Mouse (Mus musculus) small intestine, adult 2 months (tissue): ENCODE measurements at regions not wholly inside any gene's neighbourhood (a gene's known extent, or its start where the extent isn't known, plus 50 kb on each side); places are given as distances from the start of the nearest gene placed in this dataset.

Source experiments
- CTCF ChIP-seq: fragments of 200-500 bp; IDR thresholded peaks from 2 replicates; pipeline ENCODE4 v1.5.1; 2012; ENCODE audit warnings: low read depth, mild to moderate bottlenecking, control low read depth, inconsistent platforms, low read length, moderate library complexity, mixed read lengths; ENCODE audit not compliant: insufficient replicate concordance, insufficient read length; ENCODE audit errors: extremely low read depth
- POLR2A ChIP-seq: fragments of 200-500 bp; IDR thresholded peaks from 2 replicates; pipeline ENCODE4 v1.6.1; 2012; ENCODE audit warnings: low read depth, mild to moderate bottlenecking, control low read depth, inconsistent platforms, low read length, moderate library complexity

DNA sequence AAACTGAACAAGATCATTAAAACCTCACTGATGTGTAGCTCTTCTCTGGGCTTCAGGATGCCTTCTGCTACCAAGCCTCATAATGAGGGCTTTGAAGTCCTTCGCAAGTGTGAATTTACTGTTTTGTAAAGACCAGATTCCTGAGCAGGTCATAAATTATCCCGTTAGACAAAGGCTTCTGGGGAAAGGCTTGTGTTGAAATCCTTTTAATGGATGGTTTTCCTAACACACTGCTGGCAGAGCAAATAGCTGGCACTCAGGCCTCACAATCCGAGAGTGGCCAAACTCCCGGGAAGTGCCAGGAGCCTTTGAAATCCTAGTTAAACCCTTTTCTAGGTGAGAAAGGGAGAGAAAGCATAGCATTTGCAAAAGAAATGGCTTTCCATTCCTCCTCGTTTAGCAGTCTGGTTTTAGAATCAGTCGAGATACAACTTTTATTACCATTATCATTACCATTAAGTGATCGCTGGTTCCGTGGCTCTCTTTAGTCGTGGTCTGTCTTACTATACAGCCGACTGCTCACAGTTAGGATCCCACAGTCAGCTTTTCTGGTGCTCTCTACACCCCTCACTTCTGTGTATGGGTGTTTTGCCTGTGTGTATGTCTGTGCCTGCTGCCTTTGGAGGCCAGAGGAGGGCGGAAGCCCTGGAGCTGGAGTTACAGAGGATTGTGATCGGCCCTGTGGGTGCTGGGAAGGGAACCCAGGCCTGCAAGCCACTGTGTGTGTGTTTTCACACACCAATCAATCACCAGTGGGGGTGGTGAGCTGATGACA lies 73.2 kb downstream of the Foxb1 start:
- TF ChIP-seq POLR2A (no peak), CTCF (no peak)
